Mouse (Mus musculus) heart, embryonic 14.5 days (tissue): ENCODE data around the gene Stk40. TPM values are rescaled to one million over a fixed set of nuclear protein-coding genes. Genes with fewer than 3 reads are reported as not detected.

ENCODE experiments used
- ATAC-seq: fragments of 200-750 bp; cut with Nextera tagmentation; 2 replicates; pipeline ENCODE4 v1.8.0; 2017; ENCODE audit warnings: low read depth, moderate TSS enrichment; ENCODE audit not compliant: insufficient number of reproducible peaks, insufficient read depth, low FRiP score
- H3K27ac ChIP-seq, 2 experiments: fragments of 200-500 bp in 1 of 2; fragments of 300-500 bp in 1 of 2; sonication (generic) in 1 of 2; replicated peaks in 1 of 2; 2 replicates each; pipeline ENCODE4 v1.5.1; 2012 to 2014; ENCODE audit warnings: low read depth in 2 of 2, low read length in 2 of 2, control low read depth in 1 of 2, mild to moderate bottlenecking in 1 of 2, mixed read lengths in 1 of 2; ENCODE audit not compliant: control insufficient read depth in 1 of 2, insufficient read depth in 1 of 2
- H3K27me3 ChIP-seq: fragments of 300-500 bp; sonication (generic); 2 replicates; pipeline ENCODE4 v1.6.1; 2014; ENCODE audit warnings: mild to moderate bottlenecking, low read length, control low read depth; ENCODE audit not compliant: control insufficient read depth, insufficient read depth
- H3K36me3 ChIP-seq: fragments of 300-500 bp; sonication (generic); 2 replicates; pipeline ENCODE4 v1.6.1; 2014; ENCODE audit warnings: mild to moderate bottlenecking, control low read depth, low read length, mixed read lengths; ENCODE audit not compliant: control insufficient read depth, insufficient read depth
- H3K4me1 ChIP-seq, 2 experiments: fragments of 200-500 bp in 1 of 2; fragments of 300-500 bp in 1 of 2; sonication (generic) in 1 of 2; 2 replicates each; pipeline ENCODE4 v1.6.1; 2012 to 2014; ENCODE audit warnings: low read length in 2 of 2, control low read depth in 1 of 2, mixed read lengths in 1 of 2; ENCODE audit not compliant: control insufficient read depth in 2 of 2, insufficient read depth in 2 of 2
- H3K4me2 ChIP-seq: fragments of 300-500 bp; sonication (generic); 2 replicates; pipeline ENCODE4 v1.6.1; 2014; ENCODE audit warnings: mild to moderate bottlenecking, low read length
- H3K4me3 ChIP-seq, 2 experiments: fragments of 200-500 bp in 1 of 2; fragments of 300-500 bp in 1 of 2; sonication (generic) in 1 of 2; 2 replicates each; pipeline ENCODE4 v1.5.1; 2012 to 2014; ENCODE audit warnings: low read length in 2 of 2, mild to moderate bottlenecking in 2 of 2, control low read depth in 1 of 2, low read depth in 1 of 2, moderate library complexity in 1 of 2; ENCODE audit not compliant: control insufficient read depth in 1 of 2, insufficient read depth in 1 of 2
- H3K9ac ChIP-seq: fragments of 300-500 bp; sonication (generic); 2 replicates; pipeline ENCODE4 v1.6.1; 2014; ENCODE audit warnings: mild to moderate bottlenecking, low read length
- H3K9me3 ChIP-seq: fragments of 300-500 bp; sonication (generic); 2 replicates; pipeline ENCODE4 v1.6.1; 2016; ENCODE audit warnings: low read length, control low read depth; ENCODE audit not compliant: control insufficient read depth
- WGBS: fragments of 180-500 bp; shearing (Covaris S2); extraction: QIAGEN DNeasy Blood & Tissue Kit; methylation state at CpG from one replicate; pipeline ENCODE4 v1.1.7; 2014; 5-methylcytosine and 5-hydroxymethylcytosine counted together
- polyA plus RNA-seq: library from polyadenylated mRNA; unstranded; fragments of >200 nt; fragmentation: Nextera tagmentation; extraction: Ambion mirVana; gene quantifications from 2 replicates; pipeline ENCODE4 v1.2.1, GENCODE M21; 2014

Stk40 gene
- polyA plus RNA-seq, 1 experiment from 2014 or later: 17.8 TPM

DNA sequence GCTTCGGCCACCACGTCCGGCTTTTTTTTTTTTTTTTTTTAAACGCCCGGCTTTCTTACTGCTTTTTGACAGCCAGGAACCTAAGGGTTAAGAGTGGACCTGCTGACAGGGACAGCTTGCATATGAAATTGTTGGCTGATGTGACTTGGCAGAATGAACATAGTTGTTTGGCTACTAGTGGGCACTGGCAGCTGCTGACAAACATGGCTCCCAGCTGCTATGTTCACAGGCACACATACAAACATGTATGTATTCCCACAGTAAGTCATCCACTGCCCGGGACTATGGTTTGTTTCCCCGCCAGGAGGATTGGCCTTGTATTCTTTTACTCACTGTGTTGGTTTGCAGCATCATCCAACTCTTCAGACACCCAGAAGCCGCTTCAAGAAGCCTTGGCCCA lies 13.4 kb downstream of the Stk40 start:
- no peaks in the 10 kb centered on the region for H3K27me3 ChIP-seq
- no peak for ATAC-seq
- no peak overlapping the region for H3K27ac ChIP-seq
- no peak overlapping the region for H3K9ac ChIP-seq
- peaks cover 7% of the 10 kb centered on the region; the same call in 1 of the 2 replicates for H3K9me3 ChIP-seq
- no peak overlapping the region for H3K4me2 ChIP-seq
- peaks cover 20% of the 10 kb centered on the region; the same call in 1 of the 2 replicates for H3K36me3 ChIP-seq
- H3K4me3 ChIP-seq: no peak overlapping the region
- 84% methylated on average over 8 of the region's 8 CpGs for WGBS
- peaks cover 0 to 11% of the 10 kb centered on the region in 2 experiments; a peak in 3 of 4 replicates for H3K4me1 ChIP-seq

DNA sequence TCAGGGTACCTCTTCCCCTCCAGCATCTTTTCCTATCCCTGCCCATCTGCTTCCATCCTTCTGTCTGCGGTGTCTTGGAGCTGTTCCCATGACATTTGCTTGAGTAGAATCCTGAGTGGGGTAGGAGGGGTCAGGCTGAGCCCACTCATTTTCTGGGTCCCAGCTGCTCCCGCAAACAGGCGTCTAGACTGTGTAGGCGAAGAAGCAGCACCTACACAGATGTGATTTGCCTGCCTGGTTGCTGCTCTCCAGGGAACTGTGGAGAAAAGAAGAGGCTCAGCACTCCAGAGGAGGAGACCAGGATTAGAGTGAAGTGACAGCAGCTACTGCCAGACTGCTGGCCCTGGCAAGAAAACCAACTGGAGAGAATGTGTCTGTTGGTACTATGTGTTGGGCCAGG lies 14.9 kb downstream of the Stk40 start:
- Histone ChIP-seq H3K9ac (no peak overlapping the region), H3K4me3 (no peak overlapping the region), H3K4me1 (peaks cover 4 to 15% of the 10 kb centered on the region in 2 experiments; a peak in 3 of 4 replicates), H3K36me3 (peaks cover 20% of the 10 kb centered on the region), H3K27me3 (no peaks in the 10 kb centered on the region), H3K9me3 (peaks cover 7% of the 10 kb centered on the region; the same call in 1 of the 2 replicates), H3K4me2 (no peak overlapping the region), H3K27ac (no peak overlapping the region)
- 87% methylated on average over 4 of the region's 4 CpGs for WGBS
- ATAC-seq: no peak

DNA sequence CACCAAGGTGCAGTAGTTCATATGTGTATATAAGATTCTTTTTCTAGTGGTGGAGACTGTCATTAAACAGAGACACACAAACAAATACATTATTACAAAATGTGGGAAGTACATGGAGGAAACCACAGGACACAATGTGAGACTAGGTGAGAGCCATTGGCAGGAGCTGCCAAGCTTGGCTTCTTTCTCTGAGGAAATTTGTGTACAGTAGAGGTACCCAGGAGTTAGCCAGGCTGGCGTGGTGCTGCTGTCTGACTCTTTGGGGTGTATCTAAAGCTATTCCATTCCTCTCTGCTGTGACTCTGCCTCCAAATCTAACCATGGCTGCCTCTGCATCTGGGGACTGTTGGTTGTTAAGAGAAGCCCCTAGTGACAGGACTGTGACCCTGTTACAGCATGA lies 15.3 kb downstream of the Stk40 start:
- 88% methylated on average over 1 of the region's 1 CpGs for WGBS
- no peak overlapping the region for H3K27ac ChIP-seq
- no peak overlapping the region for H3K9ac ChIP-seq
- no peaks in the 10 kb centered on the region for H3K27me3 ChIP-seq
- peaks cover 24% of the 10 kb centered on the region for H3K36me3 ChIP-seq
- H3K4me2 ChIP-seq: no peak overlapping the region
- no peak for ATAC-seq
- H3K4me3 ChIP-seq: no peak overlapping the region
- peaks cover 7% of the 10 kb centered on the region; the same call in 1 of the 2 replicates for H3K9me3 ChIP-seq
- peaks cover 4 to 12% of the 10 kb centered on the region in 2 experiments; a peak in 3 of 4 replicates for H3K4me1 ChIP-seq

DNA sequence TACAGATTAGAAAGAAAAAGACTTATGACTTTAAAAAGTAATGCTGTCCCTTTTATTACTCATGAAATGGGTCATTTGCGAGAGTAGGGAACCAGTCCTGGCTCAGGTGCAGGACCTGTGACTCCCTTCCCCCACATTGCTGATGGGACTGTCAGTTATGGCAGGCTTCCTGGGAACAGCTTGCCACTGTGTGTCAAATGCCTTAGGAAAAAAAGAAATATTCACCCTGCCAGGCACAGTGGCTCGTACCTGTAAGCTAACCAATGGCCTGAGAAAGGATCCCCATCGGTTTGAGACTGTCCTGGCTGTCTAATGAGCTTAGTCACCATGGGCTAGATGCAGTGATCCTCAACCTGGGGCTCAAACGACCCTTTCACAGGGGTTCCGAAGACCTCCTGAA lies 16.3 kb downstream of the Stk40 start:
- H3K36me3 ChIP-seq: peaks cover 34% of the 10 kb centered on the region
- H3K4me2 ChIP-seq: no peak overlapping the region
- no peak overlapping the region for H3K4me3 ChIP-seq
- no peaks in the 10 kb centered on the region for H3K27me3 ChIP-seq
- no peak for ATAC-seq
- no peak overlapping the region for H3K9ac ChIP-seq
- no peak overlapping the region for H3K27ac ChIP-seq
- H3K4me1 ChIP-seq: peaks cover 4 to 12% of the 10 kb centered on the region in 2 experiments; a peak in 3 of 4 replicates
- WGBS: 88% methylated on average over 5 of the region's 5 CpGs
- H3K9me3 ChIP-seq: peaks cover 7% of the 10 kb centered on the region; the same call in 1 of the 2 replicates

DNA sequence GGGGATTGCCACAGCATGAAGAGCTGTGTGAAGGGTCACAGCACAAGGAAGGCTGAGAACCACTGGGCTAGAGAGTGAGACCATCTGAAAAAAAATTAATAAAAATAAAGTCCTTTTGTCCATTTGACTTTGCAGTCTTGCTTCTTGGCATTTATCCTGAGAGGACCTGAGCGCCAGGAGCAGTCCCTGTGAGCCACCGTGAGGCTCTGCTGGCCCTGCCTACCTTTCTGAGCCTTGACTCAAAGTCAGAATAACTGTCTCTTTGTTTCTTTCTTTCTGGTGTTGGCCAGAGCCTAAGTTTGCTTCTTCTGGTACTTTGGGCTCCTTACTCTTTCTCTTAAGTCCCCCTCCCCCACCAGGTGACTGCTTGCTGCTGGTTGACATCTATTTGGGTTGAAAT lies 16.7 kb downstream of the Stk40 start:
- 91% methylated on average over 2 of the region's 2 CpGs for WGBS
- ATAC-seq: no peak
- no peak overlapping the region for H3K4me2 ChIP-seq
- peaks cover 7% of the 10 kb centered on the region; the same call in 1 of the 2 replicates for H3K9me3 ChIP-seq
- H3K36me3 ChIP-seq: peaks cover 39% of the 10 kb centered on the region
- no peak overlapping the region for H3K9ac ChIP-seq
- H3K4me1 ChIP-seq: peaks cover 4 to 12% of the 10 kb centered on the region in 2 experiments; a peak in 3 of 4 replicates
- no peak overlapping the region for H3K4me3 ChIP-seq
- H3K27me3 ChIP-seq: no peaks in the 10 kb centered on the region
- H3K27ac ChIP-seq: no peak overlapping the region

DNA sequence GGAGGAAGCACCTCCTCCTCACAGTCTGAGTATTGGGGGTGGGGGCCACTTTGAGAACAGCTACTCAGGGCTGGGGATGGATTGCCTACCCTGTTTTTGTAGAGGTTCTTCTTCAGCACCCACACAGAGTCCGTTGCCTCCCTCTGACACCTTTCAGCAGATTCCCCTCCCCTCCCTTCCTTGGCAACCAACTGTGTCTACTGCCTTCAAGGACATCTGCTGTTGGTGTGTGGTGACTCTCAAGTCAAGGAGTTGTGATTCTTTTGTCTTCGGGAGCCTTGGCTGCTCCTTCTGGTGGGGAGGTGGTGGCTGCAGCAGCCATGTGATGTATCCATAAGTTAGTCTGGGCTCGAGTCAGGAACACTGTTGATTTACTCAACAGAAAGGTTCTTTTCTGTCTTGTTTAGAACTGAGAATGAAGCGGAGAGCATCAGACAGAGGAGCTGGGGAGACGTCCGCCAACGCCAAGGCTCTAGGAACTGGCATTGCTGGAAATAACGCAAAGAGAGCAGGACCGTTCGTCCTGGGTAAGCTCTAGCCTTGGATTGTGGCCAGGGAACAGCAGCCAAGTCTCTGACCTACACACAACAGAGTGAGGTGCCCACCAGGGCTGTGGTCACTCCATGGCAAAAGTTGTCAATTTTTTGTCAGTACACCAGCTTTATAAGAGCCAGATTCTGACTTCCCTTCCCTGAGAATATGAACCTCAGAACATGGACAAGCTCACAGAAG lies 19.7 kb downstream of the Stk40 start:
- peaks cover 7% of the 10 kb centered on the region; the same call in 1 of the 2 replicates for H3K9me3 ChIP-seq
- no peak for ATAC-seq
- no peaks in the 10 kb centered on the region for H3K27me3 ChIP-seq
- H3K4me3 ChIP-seq: no peak overlapping the region
- 66% methylated on average over 10 of the region's 10 CpGs for WGBS
- H3K36me3 ChIP-seq: peaks cover 59% of the 10 kb centered on the region
- H3K27ac ChIP-seq: no peak overlapping the region
- H3K4me1 ChIP-seq: peaks cover 4 to 6% of the 10 kb centered on the region in 2 experiments; a peak in 3 of 4 replicates
- H3K9ac ChIP-seq: no peak overlapping the region; the same call in 1 of the 2 replicates
- no peak overlapping the region for H3K4me2 ChIP-seq

DNA sequence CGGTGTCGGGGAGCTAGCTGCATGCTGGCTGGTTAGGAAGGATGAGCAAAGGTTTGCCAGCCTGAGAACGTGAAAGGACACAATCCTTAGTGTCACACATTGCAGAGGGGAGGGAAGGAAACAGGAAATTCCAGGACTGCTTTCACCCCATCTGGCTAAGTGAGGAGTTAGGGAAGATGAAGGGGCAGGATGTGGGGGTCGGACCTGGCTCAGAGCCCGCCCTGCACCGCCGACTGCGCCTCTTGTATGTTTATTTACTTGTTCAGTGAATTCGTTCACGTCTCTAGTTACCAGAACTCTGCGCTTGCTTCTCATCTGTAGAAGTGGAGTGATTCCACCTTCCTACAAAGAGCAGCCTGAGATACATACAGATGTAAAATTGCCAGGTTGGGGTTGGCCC lies 26.7 kb downstream of the Stk40 start:
- Histone ChIP-seq H3K4me2 (0 out of 2 replicates have a peak overlapping the region, but pooled peaks have one; percentile 6), H3K36me3 (peaks cover 74% of the 10 kb centered on the region), H3K27me3 (no peaks in the 10 kb centered on the region), H3K4me1 (peaks cover 17 to 23% of the 10 kb centered on the region in 2 experiments; a peak in 3 of 4 replicates), H3K4me3 (no peak overlapping the region), H3K9me3 (no peaks in the 10 kb centered on the region), H3K27ac (peak overlapping the region; percentile 23 to 69), H3K9ac (no peak overlapping the region)
- no peak for ATAC-seq
- 67% methylated on average over 11 of the region's 11 CpGs for WGBS
